Mouse (Mus musculus): ENCODE measurements around the gene 4930467E23Rik. TPM values are rescaled to one million over a fixed set of nuclear protein-coding genes. Genes with fewer than 3 reads are reported as not detected.
"Not testable (repeated sequence)": the region's sequence is repeated elsewhere in the genome, so short reads cannot be mapped to it uniquely, and the experiment has no call there.

4930467E23Rik gene
- total and polyA plus RNA-seq, 3 experiments = not detected

GRCm38 (mm10) chr8:19697497-19698077, 31.8 kb upstream of the 4930467E23Rik start:
- DNase-seq (ENCODE audit: extremely low read depth); H3K4me1 ChIP-seq (ENCODE audit: control insufficient read depth in 1 of 2, insufficient read depth in 2 of 2); H3K4me3 ChIP-seq (replicated peaks in 1 of 3; ENCODE audit: low read depth in 2 of 3, low read length in 2 of 3, poor library complexity in 1 of 3); in situ Hi-C loops (cut with MboI; ENCODE audit: low pct_ligation_motif_present, low pct_unique_long_range_greater_than_20kb, low sequenced_read_pairs); H3K27me3 ChIP-seq (replicated peaks); dilution Hi-C loops (cut with MboI; ENCODE audit: extremely low pct_ligation_motif_present, extremely low pct_unique_long_range_greater_than_20kb, low sequenced_read_pairs); H3K9me3 ChIP-seq (replicated peaks; ENCODE audit: low read length); H3K4me2 ChIP-seq (ENCODE audit: insufficient read depth, low read depth, poor library complexity, severe bottlenecking); H3K36me3 ChIP-seq (replicated peaks in 1 of 2; ENCODE audit: control insufficient read depth in 1 of 2, insufficient read depth in 1 of 2, low read length in 1 of 2); H3K9ac ChIP-seq (ENCODE audit: insufficient read depth, low read depth); H3K27ac ChIP-seq (ENCODE audit: insufficient read depth, low read depth); H3K79me2 ChIP-seq (replicated peaks; ENCODE audit: control insufficient read depth, extremely low read depth, insufficient read depth, poor library complexity, severe bottlenecking): not testable (repeated sequence)

DNA sequence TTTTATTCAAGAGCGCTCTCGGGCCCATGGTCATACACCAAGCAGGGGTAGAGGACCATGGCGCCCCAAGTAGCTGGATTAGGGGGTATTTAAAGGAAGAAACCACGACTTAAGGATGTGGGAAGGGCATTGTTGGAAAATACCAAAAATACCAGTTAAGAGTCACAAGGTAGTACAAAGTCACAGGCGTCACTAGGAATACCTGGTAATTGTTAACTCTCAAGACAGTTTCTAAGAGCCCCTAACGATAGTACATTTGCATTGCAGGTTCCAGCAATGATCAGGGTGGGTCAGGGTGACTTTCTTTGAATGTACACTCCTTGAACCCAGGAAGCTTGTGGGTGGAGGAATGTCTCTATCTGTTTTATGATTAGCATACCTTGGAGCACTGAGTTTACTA, 31.3 kb upstream of the 4930467E23Rik start:
- H3K27me3 ChIP-seq (replicated peaks); H3K9ac ChIP-seq (ENCODE audit: insufficient read depth, low read depth); DNase-seq (ENCODE audit: extremely low read depth); in situ Hi-C loops (cut with MboI; ENCODE audit: low pct_ligation_motif_present, low pct_unique_long_range_greater_than_20kb, low sequenced_read_pairs); H3K36me3 ChIP-seq (replicated peaks in 1 of 2; ENCODE audit: control insufficient read depth in 1 of 2, insufficient read depth in 1 of 2, low read length in 1 of 2); H3K4me3 ChIP-seq (replicated peaks in 1 of 3; ENCODE audit: low read depth in 2 of 3, low read length in 2 of 3, poor library complexity in 1 of 3); dilution Hi-C loops (cut with MboI; ENCODE audit: extremely low pct_ligation_motif_present, extremely low pct_unique_long_range_greater_than_20kb, low sequenced_read_pairs); H3K4me2 ChIP-seq (ENCODE audit: insufficient read depth, low read depth, poor library complexity, severe bottlenecking); H3K9me3 ChIP-seq (replicated peaks; ENCODE audit: low read length); H3K27ac ChIP-seq (ENCODE audit: insufficient read depth, low read depth); H3K79me2 ChIP-seq (replicated peaks; ENCODE audit: control insufficient read depth, extremely low read depth, insufficient read depth, poor library complexity, severe bottlenecking); H3K4me1 ChIP-seq (ENCODE audit: control insufficient read depth in 1 of 2, insufficient read depth in 2 of 2): not testable (repeated sequence)

DNA sequence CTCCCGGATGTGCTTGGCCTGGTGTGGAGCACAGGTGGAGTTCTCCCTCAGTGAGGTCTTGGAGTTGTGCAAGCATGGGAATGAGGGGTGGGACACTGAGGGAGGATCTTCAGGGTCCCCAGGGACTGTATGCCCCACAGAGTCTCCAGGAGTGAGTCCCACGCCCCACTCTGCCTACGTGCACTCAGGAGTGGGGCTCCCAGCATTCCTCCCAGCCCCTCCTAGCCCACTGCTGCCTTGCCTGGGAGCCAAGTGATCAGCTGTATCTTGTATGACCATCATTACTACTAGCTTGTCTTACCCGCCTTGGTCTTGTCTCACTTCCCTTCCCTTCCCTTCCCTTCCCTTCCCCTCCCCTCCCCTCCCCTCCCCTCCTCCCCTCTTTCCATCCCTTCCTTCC, 30.7 kb upstream of the 4930467E23Rik start:
- H3K9ac ChIP-seq (ENCODE audit: insufficient read depth, low read depth); H3K4me1 ChIP-seq (ENCODE audit: control insufficient read depth in 1 of 2, insufficient read depth in 2 of 2); H3K27ac ChIP-seq (ENCODE audit: insufficient read depth, low read depth); H3K4me3 ChIP-seq (replicated peaks in 1 of 3; ENCODE audit: low read depth in 2 of 3, low read length in 2 of 3, poor library complexity in 1 of 3); in situ Hi-C loops (cut with MboI; ENCODE audit: low pct_ligation_motif_present, low pct_unique_long_range_greater_than_20kb, low sequenced_read_pairs); DNase-seq (ENCODE audit: extremely low read depth); H3K79me2 ChIP-seq (replicated peaks; ENCODE audit: control insufficient read depth, extremely low read depth, insufficient read depth, poor library complexity, severe bottlenecking); H3K36me3 ChIP-seq (replicated peaks in 1 of 2; ENCODE audit: control insufficient read depth in 1 of 2, insufficient read depth in 1 of 2, low read length in 1 of 2); H3K27me3 ChIP-seq (replicated peaks); H3K9me3 ChIP-seq (replicated peaks; ENCODE audit: low read length); H3K4me2 ChIP-seq (ENCODE audit: insufficient read depth, low read depth, poor library complexity, severe bottlenecking); dilution Hi-C loops (cut with MboI; ENCODE audit: extremely low pct_ligation_motif_present, extremely low pct_unique_long_range_greater_than_20kb, low sequenced_read_pairs): not testable (repeated sequence)

DNA sequence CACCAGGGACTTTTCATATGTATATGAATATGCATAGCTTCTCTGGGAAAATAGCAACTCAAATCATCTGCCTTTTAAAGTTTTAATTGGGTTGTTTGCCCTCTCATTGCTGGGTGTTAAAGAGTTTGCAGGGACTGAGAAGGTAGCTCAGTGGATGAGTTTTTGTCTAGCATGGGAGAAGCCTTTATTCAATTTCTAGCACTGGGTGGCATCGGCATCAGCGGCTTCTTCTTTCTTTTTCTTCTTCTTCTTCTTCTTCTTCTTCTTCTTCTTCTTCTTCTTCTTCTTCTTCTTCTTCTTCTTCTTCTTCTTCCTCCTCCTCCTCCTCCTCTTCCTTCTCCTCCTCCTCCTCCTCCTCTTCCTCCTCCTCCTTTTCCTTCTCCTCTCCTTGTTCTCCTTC, 28.1 kb upstream of the 4930467E23Rik start:
- DNase-seq (ENCODE audit: extremely low read depth); H3K4me1 ChIP-seq (ENCODE audit: control insufficient read depth in 1 of 2, insufficient read depth in 2 of 2); H3K4me2 ChIP-seq (ENCODE audit: insufficient read depth, low read depth, poor library complexity, severe bottlenecking); H3K9ac ChIP-seq (ENCODE audit: insufficient read depth, low read depth); H3K4me3 ChIP-seq (replicated peaks in 1 of 3; ENCODE audit: low read depth in 2 of 3, low read length in 2 of 3, poor library complexity in 1 of 3); dilution Hi-C loops (cut with MboI; ENCODE audit: extremely low pct_ligation_motif_present, extremely low pct_unique_long_range_greater_than_20kb, low sequenced_read_pairs); H3K27me3 ChIP-seq (replicated peaks); H3K79me2 ChIP-seq (replicated peaks; ENCODE audit: control insufficient read depth, extremely low read depth, insufficient read depth, poor library complexity, severe bottlenecking); H3K27ac ChIP-seq (ENCODE audit: insufficient read depth, low read depth); H3K36me3 ChIP-seq (replicated peaks in 1 of 2; ENCODE audit: control insufficient read depth in 1 of 2, insufficient read depth in 1 of 2, low read length in 1 of 2); H3K9me3 ChIP-seq (replicated peaks; ENCODE audit: low read length); in situ Hi-C loops (cut with MboI; ENCODE audit: low pct_ligation_motif_present, low pct_unique_long_range_greater_than_20kb, low sequenced_read_pairs): not testable (repeated sequence)

DNA sequence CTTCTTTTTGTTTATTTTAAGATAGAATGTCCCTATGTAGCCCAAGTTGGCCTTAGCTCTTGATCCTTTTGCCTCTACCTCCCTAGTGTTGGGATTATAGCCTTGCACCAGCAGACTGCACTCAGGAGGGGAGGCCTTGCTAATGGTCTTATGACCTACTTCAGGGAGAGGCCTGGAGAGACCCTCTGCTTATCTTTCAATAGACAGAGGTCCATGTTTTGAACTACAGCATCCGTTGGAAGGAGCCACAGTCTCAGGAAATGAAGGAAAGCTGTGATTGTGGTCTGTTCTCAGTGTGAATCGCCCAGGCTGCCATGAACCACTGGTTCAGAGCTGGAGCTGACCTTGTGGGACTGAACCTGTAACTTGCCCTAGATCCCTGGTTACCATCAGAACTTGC, 27.1 kb upstream of the 4930467E23Rik start:
- dilution Hi-C loops (cut with MboI; ENCODE audit: extremely low pct_ligation_motif_present, extremely low pct_unique_long_range_greater_than_20kb, low sequenced_read_pairs); H3K27ac ChIP-seq (ENCODE audit: insufficient read depth, low read depth); H3K9me3 ChIP-seq (replicated peaks; ENCODE audit: low read length); H3K4me1 ChIP-seq (ENCODE audit: control insufficient read depth in 1 of 2, insufficient read depth in 2 of 2); H3K27me3 ChIP-seq (replicated peaks); H3K4me2 ChIP-seq (ENCODE audit: insufficient read depth, low read depth, poor library complexity, severe bottlenecking); DNase-seq (ENCODE audit: extremely low read depth); in situ Hi-C loops (cut with MboI; ENCODE audit: low pct_ligation_motif_present, low pct_unique_long_range_greater_than_20kb, low sequenced_read_pairs); H3K4me3 ChIP-seq (replicated peaks in 1 of 3; ENCODE audit: low read depth in 2 of 3, low read length in 2 of 3, poor library complexity in 1 of 3); H3K9ac ChIP-seq (ENCODE audit: insufficient read depth, low read depth); H3K79me2 ChIP-seq (replicated peaks; ENCODE audit: control insufficient read depth, extremely low read depth, insufficient read depth, poor library complexity, severe bottlenecking); H3K36me3 ChIP-seq (replicated peaks in 1 of 2; ENCODE audit: control insufficient read depth in 1 of 2, insufficient read depth in 1 of 2, low read length in 1 of 2): not testable (repeated sequence)
